Mouse (Mus musculus) lung, postnatal 0 days (tissue): ENCODE results near the gene Pigb.

ENCODE experiments used
- CTCF ChIP-seq: IDR thresholded peaks from 2 replicates; pipeline ENCODE4 v1.5.1; 2016; ENCODE audit warnings: antibody characterized with exemption, mild to moderate bottlenecking
- EP300 ChIP-seq: IDR thresholded peaks from 2 replicates; pipeline ENCODE4 v1.6.1; 2016; ENCODE audit warnings: antibody characterized with exemption, mild to moderate bottlenecking, control low read depth

DNA sequence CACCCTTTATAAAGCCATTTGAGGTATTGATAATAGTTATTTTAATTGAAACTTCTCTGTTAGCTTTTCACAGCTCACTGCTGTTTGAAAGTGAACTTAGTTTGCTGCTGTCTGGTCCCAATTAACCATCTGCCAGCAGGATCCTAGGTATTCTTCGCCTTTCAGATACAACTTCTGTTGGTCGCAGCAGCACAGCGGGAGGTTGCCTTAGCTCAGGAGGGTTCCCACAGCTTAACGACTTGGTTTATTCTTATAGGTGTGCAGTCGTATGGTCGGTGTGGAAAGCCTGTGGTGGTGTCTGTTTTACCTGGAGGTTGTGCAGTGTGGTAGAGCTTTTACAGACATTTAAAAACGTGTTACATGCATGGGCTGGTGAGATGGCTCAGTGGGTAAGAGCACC lies 43.4 kb downstream of the Pigb start:
- no peak for TF ChIP-seq CTCF
- TF ChIP-seq EP300: no peak
